Mouse (Mus musculus): ENCODE measurements around the gene Odr4. TPM values are rescaled to one million over a fixed set of nuclear protein-coding genes. Genes with fewer than 3 reads are reported as not detected.

Gene Odr4
- polyA plus RNA-seq (2015; fragmentation: Nextera tagmentation; extraction: Ambion mirVana): 36.3 and 39.3 TPM in 2 replicates

- Histone ChIP-seq H3K4me3 (replicated peaks) (peak within 1 kb of the TSS; percentile 90), H3K27ac (peak within 1 kb of the TSS; percentile 91), H3K4me2 (peak within 1 kb of the TSS; percentile 65), H3K36me3 (peaks cover 45% of the 10 kb centered on the region), H3K27me3 (no peaks in the 10 kb centered on the region), H3K4me1 (peaks cover 7% of the 10 kb centered on the region; the same call in 1 of the 2 replicates), H3K9ac (peak within 1 kb of the TSS; percentile 84), H3K9me3 (replicated peaks) (no peaks in the 10 kb centered on the region)
- peak; percentile 99 for ATAC-seq (replicated peaks; ENCODE audit: low FRiP score)
- WGBS: under 1% methylated on average over 72 of the region's 76 CpGs
Measured at GRCm38 (mm10) chr1:150392638-150393487, at the start of gene Odr4, which contains the start of gene Tpr. Odr4 (minus strand) TSS chr1:150393080. Tpr (plus strand) TSS chr1:150392838.

GRCm38 (mm10) chr1:150441731-150442130, 48.9 kb upstream of the Odr4 start:
- Histone ChIP-seq H3K27me3 (no peaks in the 10 kb centered on the region), H3K4me1 (no peaks in the 10 kb centered on the region), H3K4me3 (replicated peaks) (no peak overlapping the region), H3K4me2 (no peak overlapping the region), H3K27ac (no peak overlapping the region), H3K9ac (no peak overlapping the region), H3K9me3 (replicated peaks) (no peaks in the 10 kb centered on the region), H3K36me3 (peaks cover 82% of the 10 kb centered on the region)
- 79% methylated on average over 4 of the region's 4 CpGs for WGBS
- no peak for ATAC-seq (replicated peaks; ENCODE audit: low FRiP score)

GRCm38 (mm10) chr1:150438641-150439040, 45.8 kb upstream of the Odr4 start:
- Histone ChIP-seq H3K4me1 (no peaks in the 10 kb centered on the region), H3K9me3 (replicated peaks) (no peaks in the 10 kb centered on the region), H3K9ac (no peak overlapping the region), H3K27me3 (no peaks in the 10 kb centered on the region), H3K4me3 (replicated peaks) (no peak overlapping the region), H3K4me2 (no peak overlapping the region), H3K36me3 (peaks cover 81% of the 10 kb centered on the region), H3K27ac (no peak overlapping the region)
- WGBS: 94% methylated on average over 3 of the region's 3 CpGs
- ATAC-seq (replicated peaks; ENCODE audit: low FRiP score): no peak

GRCm38 (mm10) chr1:150426216-150426615, 33.3 kb upstream of the Odr4 start:
- Histone ChIP-seq H3K27ac (no peak overlapping the region), H3K27me3 (no peaks in the 10 kb centered on the region), H3K9ac (no peak overlapping the region), H3K4me3 (replicated peaks) (no peak overlapping the region), H3K4me2 (no peak overlapping the region), H3K4me1 (no peaks in the 10 kb centered on the region), H3K36me3 (peaks cover 92% of the 10 kb centered on the region), H3K9me3 (replicated peaks) (no peaks in the 10 kb centered on the region)
- 70% methylated on average over 3 of the region's 3 CpGs for WGBS
- no peak for ATAC-seq (replicated peaks; ENCODE audit: low FRiP score)

- Histone ChIP-seq H3K27me3 (no peaks in the 10 kb centered on the region), H3K36me3 (peaks cover 88% of the 10 kb centered on the region), H3K4me3 (replicated peaks) (no peak overlapping the region), H3K9ac (no peak overlapping the region), H3K4me2 (no peak overlapping the region), H3K4me1 (no peaks in the 10 kb centered on the region), H3K27ac (no peak overlapping the region), H3K9me3 (replicated peaks) (no peaks in the 10 kb centered on the region)
- no peak for ATAC-seq (replicated peaks; ENCODE audit: low FRiP score)
- WGBS: 72% methylated on average over 9 of the region's 9 CpGs
Measured at GRCm38 (mm10) chr1:150425665-150426064, 32.8 kb upstream of the Odr4 start.

- WGBS: 91% methylated on average over 4 of the region's 4 CpGs
- H3K27me3 ChIP-seq: no peaks in the 10 kb centered on the region
- H3K4me1 ChIP-seq: no peaks in the 10 kb centered on the region
- H3K36me3 ChIP-seq: peaks cover 78% of the 10 kb centered on the region
- H3K9me3 ChIP-seq (replicated peaks): no peaks in the 10 kb centered on the region
- no peak overlapping the region for H3K4me3 ChIP-seq (replicated peaks)
- H3K27ac ChIP-seq: no peak overlapping the region
- H3K4me2 ChIP-seq: no peak overlapping the region
- ATAC-seq (replicated peaks; ENCODE audit: low FRiP score): no peak
- H3K9ac ChIP-seq: no peak overlapping the region
Measured at GRCm38 (mm10) chr1:150418426-150418825, 25.5 kb upstream of the Odr4 start.

GRCm38 (mm10) chr1:150416006-150416405, 23.1 kb upstream of the Odr4 start:
- no peaks in the 10 kb centered on the region for H3K27me3 ChIP-seq
- H3K4me3 ChIP-seq (replicated peaks): no peak overlapping the region
- H3K4me2 ChIP-seq: no peak overlapping the region
- no peak overlapping the region for H3K9ac ChIP-seq
- peaks cover 78% of the 10 kb centered on the region for H3K36me3 ChIP-seq
- ATAC-seq (replicated peaks; ENCODE audit: low FRiP score): no peak
- H3K27ac ChIP-seq: no peak overlapping the region
- H3K9me3 ChIP-seq (replicated peaks): no peaks in the 10 kb centered on the region
- H3K4me1 ChIP-seq: no peaks in the 10 kb centered on the region
- WGBS: 96% methylated on average over 3 of the region's 3 CpGs

GRCm38 (mm10) chr1:150409996-150410395, 17.1 kb upstream of the Odr4 start:
- Histone ChIP-seq H3K36me3 (peaks cover 84% of the 10 kb centered on the region), H3K27ac (no peak overlapping the region), H3K4me1 (no peaks in the 10 kb centered on the region), H3K4me3 (replicated peaks) (no peak overlapping the region), H3K27me3 (no peaks in the 10 kb centered on the region), H3K9me3 (replicated peaks) (no peaks in the 10 kb centered on the region), H3K4me2 (no peak overlapping the region), H3K9ac (no peak overlapping the region)
- WGBS: 94% methylated on average over 6 of the region's 6 CpGs
- ATAC-seq (replicated peaks; ENCODE audit: low FRiP score): no peak

- WGBS: 92% methylated on average over 9 of the region's 9 CpGs
- Histone ChIP-seq H3K36me3 (peaks cover 80% of the 10 kb centered on the region), H3K9me3 (replicated peaks) (no peaks in the 10 kb centered on the region), H3K4me3 (replicated peaks) (no peak overlapping the region), H3K4me2 (no peak overlapping the region), H3K27ac (no peak overlapping the region), H3K9ac (no peak overlapping the region), H3K4me1 (no peaks in the 10 kb centered on the region), H3K27me3 (no peaks in the 10 kb centered on the region)
- ATAC-seq (replicated peaks; ENCODE audit: low FRiP score): no peak
Measured at GRCm38 (mm10) chr1:150407285-150407684, 14.4 kb upstream of the Odr4 start.

GRCm38 (mm10) chr1:150404555-150404954, 11.7 kb upstream of the Odr4 start:
- no peaks in the 10 kb centered on the region for H3K9me3 ChIP-seq (replicated peaks)
- no peak overlapping the region for H3K4me2 ChIP-seq
- no peak overlapping the region for H3K9ac ChIP-seq
- no peak overlapping the region for H3K27ac ChIP-seq
- WGBS: 86% methylated on average over 3 of the region's 3 CpGs
- H3K36me3 ChIP-seq: peaks cover 75% of the 10 kb centered on the region
- no peak overlapping the region for H3K4me3 ChIP-seq (replicated peaks)
- H3K27me3 ChIP-seq: no peaks in the 10 kb centered on the region
- no peak for ATAC-seq (replicated peaks; ENCODE audit: low FRiP score)
- no peaks in the 10 kb centered on the region for H3K4me1 ChIP-seq

- Histone ChIP-seq H3K27ac (no peak overlapping the region), H3K27me3 (no peaks in the 10 kb centered on the region), H3K4me3 (replicated peaks) (no peak overlapping the region), H3K4me2 (no peak overlapping the region), H3K36me3 (peaks cover 74% of the 10 kb centered on the region), H3K4me1 (no peaks in the 10 kb centered on the region), H3K9me3 (replicated peaks) (no peaks in the 10 kb centered on the region), H3K9ac (no peak overlapping the region)
- WGBS: 91% methylated on average over 3 of the region's 3 CpGs
- ATAC-seq (replicated peaks; ENCODE audit: low FRiP score): no peak
Measured at GRCm38 (mm10) chr1:150403914-150404313, 11.0 kb upstream of the Odr4 start.

GRCm38 (mm10) chr1:150396001-150396400, 3.1 kb upstream of the Odr4 start:
- H3K36me3 ChIP-seq: peaks cover 44% of the 10 kb centered on the region
- no peak overlapping the region for H3K27ac ChIP-seq
- H3K4me3 ChIP-seq (replicated peaks): no peak overlapping the region
- no peaks in the 10 kb centered on the region for H3K27me3 ChIP-seq
- no peak overlapping the region for H3K4me2 ChIP-seq
- 87% methylated on average over 3 of the region's 3 CpGs for WGBS
- peaks cover 7% of the 10 kb centered on the region; the same call in 1 of the 2 replicates for H3K4me1 ChIP-seq
- ATAC-seq (replicated peaks; ENCODE audit: low FRiP score): no peak
- no peak overlapping the region for H3K9ac ChIP-seq
- no peaks in the 10 kb centered on the region for H3K9me3 ChIP-seq (replicated peaks)
